Comparison of ENCODE assay signal across 9 mouse cellular contexts in the genomic region with DNA sequence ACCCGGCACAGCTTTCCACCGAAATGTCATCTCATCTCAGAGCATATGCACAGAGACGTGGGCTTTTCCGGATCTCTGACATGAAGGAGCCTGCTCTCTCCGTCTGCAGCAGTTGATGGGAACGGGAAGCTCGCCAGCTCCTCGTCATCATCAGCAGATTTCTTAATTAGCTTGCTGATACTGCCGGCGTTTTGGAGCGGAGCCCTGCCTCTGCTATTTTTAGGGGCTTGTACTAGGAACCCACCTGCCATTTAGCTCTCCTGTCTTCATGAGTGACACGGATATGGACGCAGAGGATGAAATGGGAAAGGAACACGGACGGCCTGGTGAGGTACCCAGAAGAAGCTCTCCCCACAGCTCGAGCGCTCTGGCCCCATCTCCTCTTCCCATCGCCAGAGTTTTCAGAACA. TPM values are rescaled to one million over a fixed set of nuclear protein-coding genes. Genes with fewer than 3 reads are reported as not detected.
DNase-seq lines count a peak whose midpoint lies in the region; ATAC-seq and TF ChIP-seq lines count a peak whose summit lies in the region.
"Had no signal": no experiment of that assay in that cellular context is flagged by ENCODE, and none has a peak within 500 bp of the region (broad histone marks: within the 10 kb centered on the region; RNA-seq: fewer than 3 reads in every experiment).

No protein-coding gene starts in this region.

- no peak overlapping the region for H3K4me3 ChIP-seq in forebrain, embryonic 16.5 days (replicated peaks; ENCODE audit: low read length)
- no peak overlapping the region for H3K4me3 ChIP-seq in kidney, adult 2 months (ENCODE audit: insufficient read depth, low read depth, low read length)
- H3K4me3 ChIP-seq: embryonic facial prominence, embryonic 15.5 days had no signal

- peak; percentile 77 for ATAC-seq in forebrain, embryonic 16.5 days

- WGBS in forebrain, embryonic 16.5 days = 32% methylated on average over 18 of the region's 18 CpGs
- 76% methylated on average over 18 of the region's 18 CpGs for WGBS in kidney, adult 2 months

- TF ChIP-seq CTCF in kidney, adult 2 months (conservative IDR thresholded peaks at IDR 0.05; ENCODE audit: insufficient read depth, insufficient read length, low read depth, low read length) = no peak

- H3K9me3 ChIP-seq in forebrain, embryonic 16.5 days (ENCODE audit: control insufficient read depth, low read length) = no peaks in the 10 kb centered on the region
- H3K9me3 ChIP-seq: embryonic facial prominence, embryonic 15.5 days had no signal

- no peaks in the 10 kb centered on the region for H3K36me3 ChIP-seq in forebrain, embryonic 16.5 days (ENCODE audit: control insufficient read depth, insufficient read depth)
- no peaks in the 10 kb centered on the region for H3K36me3 ChIP-seq in kidney, adult 2 months (ENCODE audit: control insufficient read depth, insufficient read depth, low read length)
- H3K36me3 ChIP-seq: embryonic facial prominence, embryonic 15.5 days had no signal

- H3K27ac ChIP-seq in forebrain, embryonic 16.5 days (ENCODE audit: low read length) = peak overlapping the region; percentile 54; the same call in 1 of the 2 replicates
- H3K27ac ChIP-seq in kidney, adult 2 months (ENCODE audit: insufficient read depth, low read depth, low read length) = no peak overlapping the region
- H3K27ac ChIP-seq: embryonic facial prominence, embryonic 15.5 days had no signal

- peak overlapping the region; percentile 47 for H3K4me2 ChIP-seq in forebrain, embryonic 16.5 days (ENCODE audit: low read length)
- H3K4me2 ChIP-seq: embryonic facial prominence, embryonic 15.5 days had no signal

- peaks cover 27% of the 10 kb centered on the region for H3K4me1 ChIP-seq in forebrain, embryonic 16.5 days (replicated peaks; ENCODE audit: control insufficient read depth, insufficient read depth, low read length)
- no peaks in the 10 kb centered on the region for H3K4me1 ChIP-seq in kidney, adult 2 months (ENCODE audit: control insufficient read depth, insufficient read depth, low read length)

- peak; percentile 54 to 58 for DNase-seq in kidney, postnatal 4 days
- no peak for DNase-seq in kidney, adult 11 months
- DNase-seq in layer of hippocampus, adult 9-10 months (ENCODE audit: low spot score) = peak; percentile 47
- peak; percentile 57 for DNase-seq in right cerebral cortex, postnatal 25 days
- no peak for DNase-seq in kidney, adult 2 months
- DNase-seq in liver = no peak
- no peak for DNase-seq in urinary bladder, adult 18-20 months (ENCODE audit: low spot score in 2 of 2)

- no peak overlapping the region for H3K9ac ChIP-seq in forebrain, embryonic 16.5 days (replicated peaks; ENCODE audit: low read depth, low read length)
- H3K9ac ChIP-seq: embryonic facial prominence, embryonic 15.5 days had no signal

- no peak for TF ChIP-seq POLR2A in kidney, adult 2 months (IDR thresholded peaks at IDR 0.05; ENCODE audit: low read depth, low read length)

- no peaks in the 10 kb centered on the region for H3K27me3 ChIP-seq in forebrain, embryonic 16.5 days (replicated peaks; ENCODE audit: control insufficient read depth, insufficient read depth, low read length)
- no peaks in the 10 kb centered on the region for H3K27me3 ChIP-seq in kidney, adult 2 months (replicated peaks; ENCODE audit: control insufficient read depth, insufficient read depth, low read length)
- H3K27me3 ChIP-seq: embryonic facial prominence, embryonic 15.5 days had no signal

RNA-seq across cellular contexts. Expression of gene Slc23a4, which starts 14.1 kb away (rescaled TPM):
- polyA plus RNA-seq in forebrain, embryonic 16.5 days (2015; fragmentation: Nextera tagmentation; extraction: Ambion mirVana) = 0.76 and 0.85 TPM in 2 replicates
- 0.16 and 0.22 TPM in 2 replicates for polyA plus RNA-seq in kidney, adult 2 months (2012; rRNA removed)

Comparison
In these comparisons a context has a peak if more than half of its experiments do, and no peak if none do; other contexts are left out.
1. DNase-seq: peak in kidney, postnatal 4 days (2 of 2), layer of hippocampus, adult 9-10 months (single experiment) and right cerebral cortex, postnatal 25 days (single experiment); none in kidney, adult 11 months (single experiment), kidney, adult 2 months (single experiment), liver (single experiment) and urinary bladder, adult 18-20 months (0 of 2).